Mouse (Mus musculus): ENCODE measurements around the gene Klk1b11.
"Not testable (repeated sequence)": the region's sequence is repeated elsewhere in the genome, so short reads cannot be mapped to it uniquely, and the experiment has no call there.

Gene Klk1b11

DNA sequence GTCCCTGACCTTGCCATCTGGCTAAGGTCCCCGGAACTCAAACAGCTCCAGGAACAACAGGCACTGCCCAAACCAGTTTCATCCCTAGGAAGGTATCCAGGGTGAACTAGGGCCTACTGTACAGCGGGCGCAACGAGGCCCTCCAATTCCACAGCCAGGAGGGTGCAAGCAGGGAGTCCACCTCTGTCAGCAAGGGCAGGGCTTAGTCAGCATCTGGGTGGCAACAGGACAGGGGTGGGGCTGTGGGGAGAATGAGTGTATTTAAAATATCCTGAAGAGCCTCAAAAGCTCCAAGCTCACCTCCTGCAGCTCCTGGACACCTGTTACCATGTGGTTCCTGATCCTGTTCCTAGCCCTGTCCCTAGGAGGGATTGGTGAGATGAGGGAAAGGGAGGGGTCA lies at the start of gene Klk1b11:
Gene Klk1b11, plus strand, starts transcription at position 301 of the 400 bp plus-strand sequence.
- DNase-seq = not testable (repeated sequence)

DNA sequence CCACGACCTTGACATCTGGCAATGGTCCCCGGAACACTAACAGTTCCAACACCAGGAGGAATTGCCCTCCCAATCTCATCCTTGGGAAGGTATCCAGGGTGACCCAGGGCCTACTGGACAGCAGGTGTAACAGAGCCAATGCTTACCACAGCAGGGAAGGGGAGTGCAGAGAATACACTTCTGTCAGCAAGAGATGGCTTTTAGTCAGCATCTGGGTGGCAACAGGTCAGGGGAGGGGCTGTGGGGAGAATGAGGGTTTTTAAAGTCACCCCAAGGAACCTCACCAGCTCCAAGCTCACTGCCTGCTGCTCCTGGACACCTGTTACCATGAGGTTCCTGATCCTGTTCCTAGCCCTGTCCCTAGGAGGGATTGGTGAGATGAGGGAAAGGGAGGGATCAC lies 45.3 kb upstream of the Klk1b11 start, which contains the start of gene Klk1b8:
Gene Klk1b8, plus strand, starts transcription at position 301 of the 400 bp plus-strand sequence.
- DNase-seq = no peak

DNA sequence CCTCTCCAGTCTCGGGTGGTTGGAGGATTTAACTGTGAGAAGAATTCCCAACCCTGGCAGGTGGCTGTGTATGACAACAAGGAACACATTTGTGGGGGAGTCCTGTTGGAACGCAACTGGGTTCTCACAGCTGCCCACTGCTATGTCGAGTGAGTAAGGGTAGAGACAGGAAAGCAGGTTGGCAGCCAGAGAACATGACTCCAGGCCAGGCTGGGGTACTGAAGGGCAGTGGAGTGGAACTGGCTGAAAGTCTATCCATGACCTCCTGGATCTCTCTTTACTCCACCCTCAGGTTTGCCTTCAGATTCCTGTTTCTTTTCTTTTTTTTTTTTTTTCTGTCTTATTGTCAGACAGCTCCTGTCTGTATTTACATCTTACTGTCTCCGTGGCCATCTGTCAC lies 43.0 kb upstream of the Klk1b11 start:
- DNase-seq = no peak

- DNase-seq = no peak
Measured at GRCm38 (mm10) chr7:43966451-43966850, 29.2 kb upstream of the Klk1b11 start, which contains the start of gene Klk1b1. Klk1b1 (plus strand) TSS chr7:43966751.

GRCm38 (mm10) chr7:43967058-43967457 lies 28.6 kb upstream of the Klk1b11 start:
- no peak for DNase-seq

DNA sequence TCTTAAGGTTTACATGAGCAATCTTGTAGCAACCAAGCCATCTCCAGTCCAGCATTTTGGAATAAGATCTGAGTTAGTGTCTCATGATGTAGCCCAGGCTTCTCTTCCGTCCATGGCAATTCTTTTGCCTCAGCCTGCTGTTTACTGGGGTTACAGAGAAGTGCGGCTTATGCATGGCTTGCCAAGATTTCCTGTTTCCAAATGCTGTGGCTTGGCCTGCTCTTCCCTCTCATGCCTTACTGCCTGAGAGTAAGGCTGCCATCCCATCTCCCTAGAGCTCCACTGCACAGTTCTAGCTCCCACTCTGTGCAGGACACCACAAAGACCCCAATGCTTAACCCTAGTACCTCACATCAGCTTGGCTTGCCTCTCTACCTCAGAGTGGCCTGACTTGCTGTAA lies 28.1 kb upstream of the Klk1b11 start:
- DNase-seq = no peak

- DNase-seq = not testable (repeated sequence)
Measured at GRCm38 (mm10) chr7:43975761-43976160, 19.9 kb upstream of the Klk1b11 start, which contains the start of gene Klk1b9. Klk1b9 (plus strand) TSS chr7:43976061.

- no peak for DNase-seq
Measured at GRCm38 (mm10) chr7:43985657-43986056, 10.0 kb upstream of the Klk1b11 start.

- not testable (repeated sequence) for DNase-seq
Measured at GRCm38 (mm10) chr7:43994821-43995220, 856 bp upstream of the Klk1b11 start.

- DNase-seq = no peak
Measured at GRCm38 (mm10) chr7:44004847-44005246, 9.2 kb downstream of the Klk1b11 start.

GRCm38 (mm10) chr7:44011868-44012267 lies 16.2 kb downstream of the Klk1b11 start, which contains the start of gene Klk1b26:
Klk1b26 (plus strand) TSS chr7:44012168.
- DNase-seq = not testable (repeated sequence)

- DNase-seq = not testable (repeated sequence)
Measured at GRCm38 (mm10) chr7:44014666-44015065, 19.0 kb downstream of the Klk1b11 start.

DNA sequence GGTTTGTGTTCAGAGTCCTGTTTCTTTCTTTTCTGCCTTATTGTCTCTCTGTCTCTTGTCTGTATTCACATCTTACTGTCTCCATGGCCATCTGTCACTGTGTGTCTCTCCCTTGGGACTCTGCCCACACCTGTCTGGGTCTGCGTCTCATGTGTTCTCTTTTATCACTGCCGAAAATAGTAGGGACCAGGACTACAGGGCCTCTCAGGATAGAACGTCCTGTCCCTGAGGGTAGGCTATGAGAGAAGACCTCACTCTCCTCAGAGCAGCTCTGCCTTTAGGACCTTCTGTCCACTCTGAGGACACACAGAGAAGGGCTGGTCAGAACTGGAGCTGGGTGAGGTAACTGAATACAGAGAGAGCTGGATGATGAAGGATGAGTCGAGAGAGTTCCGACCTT lies 19.4 kb downstream of the Klk1b11 start:
- no peak for DNase-seq

Measured in retina, postnatal 1 day (tissue).